20 mouse cellular contexts compared by ENCODE assay signal in the genomic region with DNA sequence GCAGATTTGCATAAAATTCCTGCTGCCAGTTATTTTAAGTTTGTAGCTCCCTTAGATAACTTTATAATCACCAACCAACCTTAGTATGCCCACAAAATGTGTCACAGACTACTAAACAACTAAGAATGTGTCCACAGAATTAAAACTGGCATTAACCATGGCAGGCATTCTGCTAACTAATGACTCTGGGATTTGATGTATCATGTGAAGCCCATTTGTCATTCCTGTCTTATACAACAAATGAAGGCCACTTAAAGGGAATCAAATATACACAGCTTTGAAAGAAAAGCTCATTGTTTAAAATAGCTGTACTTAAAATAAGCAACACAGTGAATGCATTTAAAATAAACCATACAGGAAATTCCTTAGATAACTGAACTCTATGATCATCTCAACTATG.
"Had no signal": no experiment of that assay in that cellular context is flagged by ENCODE, and none has a peak within 500 bp of the region (broad histone marks: within the 10 kb centered on the region; RNA-seq: fewer than 3 reads in every experiment).

No protein-coding gene starts in this region.

- H3K9ac ChIP-seq: kidney, embryonic 15.5 days; limb, embryonic 13.5 days; liver, embryonic 12.5 days; liver, embryonic 15.5 days; midbrain, embryonic 13.5 days; neural tube, embryonic 13.5 days had no signal

- H3K9me3 ChIP-seq: kidney, embryonic 15.5 days; limb, embryonic 10.5 days; limb, embryonic 13.5 days; liver, embryonic 12.5 days; liver, embryonic 15.5 days; megakaryocyte, embryonic 14.5 days; midbrain, embryonic 10.5 days; midbrain, embryonic 13.5 days; neural tube, embryonic 13.5 days had no signal

- H3K27ac ChIP-seq: kidney, embryonic 15.5 days; limb, embryonic 10.5 days; limb, embryonic 13.5 days; liver, embryonic 12.5 days; liver, embryonic 15.5 days; midbrain, embryonic 10.5 days; midbrain, embryonic 13.5 days; neural tube, embryonic 13.5 days had no signal

- ATAC-seq: liver, embryonic 12.5 days; midbrain, embryonic 13.5 days; midbrain, embryonic 16.5 days had no signal

- DNase-seq: kidney, adult 11 months; kidney, adult 8-10 months; kidney, postnatal 10 days; kidney, postnatal 36 days; liver; lung, adult 2 months; lung, postnatal 36 days; thymus, adult 18-20 months; thymus, postnatal 36 days had no signal

- H3K4me2 ChIP-seq: kidney, embryonic 15.5 days; limb, embryonic 13.5 days; liver, embryonic 12.5 days; liver, embryonic 15.5 days; midbrain, embryonic 13.5 days; neural tube, embryonic 13.5 days had no signal

- H3K27me3 ChIP-seq: kidney, embryonic 15.5 days; limb, embryonic 13.5 days; liver, embryonic 12.5 days; liver, embryonic 15.5 days; megakaryocyte, embryonic 14.5 days; midbrain, embryonic 13.5 days; neural tube, embryonic 13.5 days had no signal

- H3K4me1 ChIP-seq: kidney, embryonic 15.5 days; limb, embryonic 10.5 days; limb, embryonic 13.5 days; midbrain, embryonic 10.5 days; neural tube, embryonic 13.5 days had no signal

- H3K4me3 ChIP-seq: kidney, embryonic 15.5 days; limb, embryonic 10.5 days; limb, embryonic 13.5 days; liver, embryonic 12.5 days; liver, embryonic 15.5 days; megakaryocyte, embryonic 14.5 days; midbrain, embryonic 10.5 days; midbrain, embryonic 13.5 days; myocyte; neural tube, embryonic 13.5 days had no signal
